Mouse (Mus musculus) kidney, adult 2 months (tissue): ENCODE results near the gene Atl3. TPM values are rescaled to one million over a fixed set of nuclear protein-coding genes. Genes with fewer than 3 reads are reported as not detected.

Experiments used
- DNase-seq: peaks from one replicate; pipeline ENCODE4 v3.0.0; 2021
- H3K27ac ChIP-seq: fragments of 200-500 bp; 2 replicates; pipeline ENCODE4 v1.5.1; 2012; ENCODE audit warnings: low read depth, low read length, control low read depth, inconsistent platforms; ENCODE audit not compliant: insufficient read depth
- H3K27me3 ChIP-seq: fragments of 200-500 bp; replicated peaks from 2 replicates; pipeline ENCODE4 v1.6.1; 2012; ENCODE audit warnings: mild to moderate bottlenecking, moderate library complexity, low read length, inconsistent platforms; ENCODE audit not compliant: control insufficient read depth, insufficient read depth
- H3K36me3 ChIP-seq: fragments of 200-500 bp; 2 replicates; pipeline ENCODE4 v1.6.1; 2012; ENCODE audit warnings: mild to moderate bottlenecking, moderate library complexity, low read length, inconsistent platforms; ENCODE audit not compliant: control insufficient read depth, insufficient read depth
- H3K4me1 ChIP-seq: fragments of 200-500 bp; 2 replicates; pipeline ENCODE4 v1.6.1; 2011; ENCODE audit warnings: low read length; ENCODE audit not compliant: control insufficient read depth, insufficient read depth
- H3K4me3 ChIP-seq: fragments of 200-500 bp; 2 replicates; pipeline ENCODE4 v1.5.1; 2011; ENCODE audit warnings: mild to moderate bottlenecking, low read depth, low read length, control low read depth; ENCODE audit not compliant: insufficient read depth
- CTCF ChIP-seq: fragments of 200-500 bp; conservative IDR thresholded peaks from 2 replicates; pipeline ENCODE4 v1.5.1; 2011; ENCODE audit warnings: low read depth, mild to moderate bottlenecking, control low read depth, low read length, moderate library complexity, mixed read lengths; ENCODE audit not compliant: insufficient read depth, insufficient read length
- POLR2A ChIP-seq: fragments of 200-500 bp; IDR thresholded peaks from one replicate; pipeline ENCODE4 v1.6.1; 2011; ENCODE audit warnings: low read depth, low read length, control low read depth
- WGBS: fragments of 180-500 bp; shearing (Covaris S2); methylation state at CpG from one replicate; pipeline ENCODE4 v1.1.7; 2018; 5-methylcytosine and 5-hydroxymethylcytosine counted together
- polyA plus RNA-seq: library from polyadenylated mRNA; depleted of rRNA; stranded (reverse); fragments of >200 nt; gene quantifications from 2 replicates; pipeline ENCODE4 v1.2.3, GENCODE M21; 2012

The Atl3 gene
- polyA plus RNA-seq, 1 experiment, result 20.4 TPM

- no peak for DNase-seq
- TF ChIP-seq CTCF (no peak), POLR2A (no peak)
Measured at GRCm38 (mm10) chr19:7551550-7552300, 57.9 kb downstream of the Atl3 start.

GRCm38 (mm10) chr19:7552301-7552673, 58.4 kb downstream of the Atl3 start:
- no peak overlapping the region for H3K4me3 ChIP-seq
- H3K27me3 ChIP-seq, result no peaks in the 10 kb centered on the region
- no peaks in the 10 kb centered on the region for H3K4me1 ChIP-seq
- DNase-seq, result no peak
- no peak for TF ChIP-seq POLR2A
- TF ChIP-seq CTCF, result no peak
- WGBS, result 90% methylated on average over 2 of the region's 2 CpGs
- H3K27ac ChIP-seq, result no peak overlapping the region
- no peaks in the 10 kb centered on the region for H3K36me3 ChIP-seq

More at GRCm38 (mm10) chr19:7551550-7552300, 57.9 kb downstream of the Atl3 start:
- 74% methylated on average over 4 of the region's 4 CpGs for WGBS
- H3K4me1 ChIP-seq, result no peaks in the 10 kb centered on the region
- H3K4me3 ChIP-seq, result no peak overlapping the region
- H3K27ac ChIP-seq, result no peak overlapping the region
- H3K27me3 ChIP-seq, result no peaks in the 10 kb centered on the region
- H3K36me3 ChIP-seq, result no peaks in the 10 kb centered on the region

- peaks cover 4% of the 10 kb centered on the region; the same call in 1 of the 2 replicates for H3K4me1 ChIP-seq
- no peak for DNase-seq
Measured at GRCm38 (mm10) chr19:7553441-7553840, 59.6 kb downstream of the Atl3 start.

GRCm38 (mm10) chr19:7554881-7555280, 61.0 kb downstream of the Atl3 start:
- TF ChIP-seq POLR2A (no peak), CTCF (no peak)
- WGBS, result 75% methylated on average over 4 of the region's 4 CpGs
- no peaks in the 10 kb centered on the region for H3K36me3 ChIP-seq
- DNase-seq, result no peak
- H3K27me3 ChIP-seq, result no peaks in the 10 kb centered on the region; the same call in 1 of the 2 replicates
- no peak overlapping the region for H3K27ac ChIP-seq
- no peak overlapping the region for H3K4me3 ChIP-seq
- H3K4me1 ChIP-seq, result peaks cover 4% of the 10 kb centered on the region; the same call in 1 of the 2 replicates

More at GRCm38 (mm10) chr19:7553441-7553840, 59.6 kb downstream of the Atl3 start:
- no peak overlapping the region for H3K4me3 ChIP-seq
- no peak overlapping the region for H3K27ac ChIP-seq
- H3K36me3 ChIP-seq, result no peaks in the 10 kb centered on the region
- H3K27me3 ChIP-seq, result no peaks in the 10 kb centered on the region
- TF ChIP-seq POLR2A, result no peak
- no peak for TF ChIP-seq CTCF

GRCm38 (mm10) chr19:7556641-7557040, 62.8 kb downstream of the Atl3 start:
- Histone ChIP-seq H3K4me3 (no peak overlapping the region), H3K27me3 (no peaks in the 10 kb centered on the region; the same call in 1 of the 2 replicates), H3K36me3 (no peaks in the 10 kb centered on the region), H3K4me1 (peaks cover 4% of the 10 kb centered on the region; the same call in 1 of the 2 replicates), H3K27ac (no peak overlapping the region)
- WGBS, result 98% methylated on average over 1 of the region's 1 CpGs
- TF ChIP-seq CTCF (no peak), POLR2A (no peak)
- DNase-seq, result no peak

GRCm38 (mm10) chr19:7557328-7557822, 63.5 kb downstream of the Atl3 start, which contains the start of gene Pla2g16:
Pla2g16 (plus strand) TSS chr19:7557459.
- 0% methylated on average over 27 of the region's 27 CpGs for WGBS
- 0 out of 2 replicates have a peak within 1 kb of the TSS, but pooled peaks have one; percentile 18 for H3K27ac ChIP-seq

GRCm38 (mm10) chr19:7557844-7558243, 64.0 kb downstream of the Atl3 start:
- Histone ChIP-seq H3K36me3 (no peaks in the 10 kb centered on the region), H3K4me1 (peaks cover 4% of the 10 kb centered on the region; the same call in 1 of the 2 replicates), H3K27me3 (no peaks in the 10 kb centered on the region; the same call in 1 of the 2 replicates), H3K27ac (no peak overlapping the region), H3K4me3 (peak overlapping the region; percentile 58)
- DNase-seq, result no peak
- TF ChIP-seq POLR2A (no peak), CTCF (no peak)
- 7% methylated on average over 4 of the region's 4 CpGs for WGBS

More at GRCm38 (mm10) chr19:7557328-7557822, 63.5 kb downstream of the Atl3 start, which contains the start of gene Pla2g16:
- peak within 1 kb of the TSS; percentile 58 for H3K4me3 ChIP-seq
- TF ChIP-seq CTCF (0 out of 2 replicates have a peak, but pooled peaks have one; percentile 6), POLR2A (peak; percentile 61)
- DNase-seq, result peak; percentile 89
- no peaks in the 10 kb centered on the region; the same call in 1 of the 2 replicates for H3K27me3 ChIP-seq
- H3K36me3 ChIP-seq, result no peaks in the 10 kb centered on the region
- peaks cover 4% of the 10 kb centered on the region; the same call in 1 of the 2 replicates for H3K4me1 ChIP-seq
